In the genomic region with DNA sequence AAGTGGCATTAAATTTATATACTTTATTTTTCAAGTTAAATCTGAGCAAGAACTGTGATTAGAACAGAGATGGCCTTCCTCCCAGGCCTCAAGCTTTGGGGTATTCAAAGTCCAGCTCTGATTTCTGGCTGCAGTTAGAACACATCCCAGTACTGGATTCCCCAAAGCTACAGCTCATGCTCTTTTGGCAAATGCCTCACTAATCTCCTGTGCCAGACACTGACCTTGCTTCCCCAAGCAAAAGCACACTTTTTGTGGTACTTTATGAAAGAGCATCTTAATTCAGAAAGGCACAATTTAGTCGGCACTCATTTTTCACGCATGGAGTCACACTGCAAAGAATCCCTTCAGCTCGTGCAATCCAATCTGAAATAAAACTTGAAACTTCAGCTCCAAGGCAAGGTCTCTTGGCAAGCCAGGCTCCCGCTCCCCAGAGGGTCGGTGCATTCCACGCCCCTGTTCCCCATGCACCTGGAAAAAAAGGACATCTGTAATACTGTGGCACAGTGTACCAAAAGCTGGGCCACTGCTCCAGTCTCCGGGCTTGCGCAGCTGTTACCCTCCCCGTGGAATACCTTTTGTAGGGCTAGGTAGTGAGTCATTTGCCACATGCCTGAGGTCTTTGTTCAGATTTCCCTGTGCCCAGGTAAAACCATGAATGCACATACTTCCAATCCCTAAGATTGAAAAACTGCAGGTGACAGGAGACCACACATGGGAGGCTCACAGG, we compare ENCODE assay signal across 26 mouse cellular contexts.
DNase-seq lines count a peak whose midpoint lies in the region; ATAC-seq and TF ChIP-seq lines count a peak whose summit lies in the region.
"Had no signal": no experiment of that assay in that cellular context is flagged by ENCODE, and none has a peak within 500 bp of the region (broad histone marks: within the 10 kb centered on the region; RNA-seq: fewer than 3 reads in every experiment).

No protein-coding gene starts in this region.

- peaks cover 5% of the 10 kb centered on the region; the same call in 1 of the 2 replicates for H3K36me3 ChIP-seq in heart, embryonic 12.5 days
- H3K36me3 ChIP-seq in kidney, postnatal 0 days (ENCODE audit: insufficient read depth, low read length), result no peaks in the 10 kb centered on the region
- no peaks in the 10 kb centered on the region for H3K36me3 ChIP-seq in embryonic facial prominence, embryonic 12.5 days
- no peaks in the 10 kb centered on the region for H3K36me3 ChIP-seq in embryonic facial prominence, embryonic 15.5 days
- H3K36me3 ChIP-seq in lung, postnatal 0 days (ENCODE audit: insufficient read depth, low read length), result no peaks in the 10 kb centered on the region
- H3K36me3 ChIP-seq: intestine, embryonic 15.5 days; liver, embryonic 15.5 days; midbrain, embryonic 13.5 days; stomach, embryonic 15.5 days had no signal

- H3K4me1 ChIP-seq in heart, embryonic 12.5 days (replicated peaks), result peaks cover 9% of the 10 kb centered on the region
- H3K4me1 ChIP-seq in kidney, postnatal 0 days (replicated peaks; ENCODE audit: insufficient read depth, low read length), result peaks cover 23% of the 10 kb centered on the region
- H3K4me1 ChIP-seq in embryonic facial prominence, embryonic 12.5 days, result peaks cover 9% of the 10 kb centered on the region; the same call in 1 of the 2 replicates
- peaks cover 7% of the 10 kb centered on the region; the same call in 1 of the 2 replicates for H3K4me1 ChIP-seq in embryonic facial prominence, embryonic 15.5 days
- no peaks in the 10 kb centered on the region for H3K4me1 ChIP-seq in lung, postnatal 0 days (ENCODE audit: insufficient read depth, low read depth, low read length)
- H3K4me1 ChIP-seq: intestine, embryonic 15.5 days; liver, embryonic 15.5 days; midbrain, embryonic 13.5 days had no signal

- no peak for TF ChIP-seq EP300 in lung, postnatal 0 days (IDR thresholded peaks at IDR 0.05)

- no peak overlapping the region for H3K4me3 ChIP-seq in heart, embryonic 12.5 days
- no peak overlapping the region for H3K4me3 ChIP-seq in kidney, postnatal 0 days (replicated peaks; ENCODE audit: low read depth, low read length)
- H3K4me3 ChIP-seq in embryonic facial prominence, embryonic 12.5 days, result no peak overlapping the region
- no peak overlapping the region for H3K4me3 ChIP-seq in embryonic facial prominence, embryonic 15.5 days (replicated peaks)
- no peak overlapping the region for H3K4me3 ChIP-seq in lung, postnatal 0 days (ENCODE audit: low read depth, low read length)
- H3K4me3 ChIP-seq: heart, adult 2 months; heart, embryonic 13.5 days; intestine, embryonic 15.5 days; liver, embryonic 15.5 days; midbrain, embryonic 13.5 days; stomach, embryonic 15.5 days had no signal

- TF ChIP-seq CTCF in kidney, postnatal 0 days (IDR thresholded peaks at IDR 0.05; ENCODE audit: low read depth), result no peak
- no peak for TF ChIP-seq CTCF in lung, postnatal 0 days (IDR thresholded peaks at IDR 0.05)

- no peak overlapping the region for H3K27ac ChIP-seq in heart, embryonic 12.5 days (ENCODE audit: poor library complexity, severe bottlenecking)
- no peak overlapping the region for H3K27ac ChIP-seq in kidney, postnatal 0 days
- H3K27ac ChIP-seq in embryonic facial prominence, embryonic 12.5 days, result 0 out of 2 replicates have a peak overlapping the region, but pooled peaks have one; percentile 30
- no peak overlapping the region for H3K27ac ChIP-seq in embryonic facial prominence, embryonic 15.5 days (replicated peaks)
- H3K27ac ChIP-seq in lung, postnatal 0 days (ENCODE audit: low read length), result no peak overlapping the region
- H3K27ac ChIP-seq: heart, adult 2 months; heart, embryonic 13.5 days; hindbrain, embryonic 14.5 days; intestine, embryonic 15.5 days; liver, embryonic 15.5 days; midbrain, embryonic 13.5 days; stomach, embryonic 15.5 days had no signal

- no peak overlapping the region for H3K9ac ChIP-seq in heart, embryonic 12.5 days
- 0 out of 2 replicates have a peak overlapping the region, but pooled peaks have one; percentile 23 for H3K9ac ChIP-seq in kidney, postnatal 0 days (ENCODE audit: low read depth, low read length)
- H3K9ac ChIP-seq in embryonic facial prominence, embryonic 12.5 days, result no peak overlapping the region
- H3K9ac ChIP-seq in embryonic facial prominence, embryonic 15.5 days, result no peak overlapping the region
- H3K9ac ChIP-seq in lung, postnatal 0 days (replicated peaks; ENCODE audit: low read depth), result no peak overlapping the region
- H3K9ac ChIP-seq: heart, embryonic 13.5 days; hindbrain, embryonic 14.5 days; intestine, embryonic 15.5 days; liver, embryonic 15.5 days; lung, embryonic 14.5 days; midbrain, embryonic 13.5 days; stomach, embryonic 15.5 days had no signal

- H3K27me3 ChIP-seq in heart, embryonic 12.5 days (replicated peaks), result no peaks in the 10 kb centered on the region
- H3K27me3 ChIP-seq in kidney, postnatal 0 days (ENCODE audit: insufficient read depth, low read length), result no peaks in the 10 kb centered on the region
- no peaks in the 10 kb centered on the region for H3K27me3 ChIP-seq in embryonic facial prominence, embryonic 12.5 days
- no peaks in the 10 kb centered on the region for H3K27me3 ChIP-seq in embryonic facial prominence, embryonic 15.5 days
- H3K27me3 ChIP-seq in lung, postnatal 0 days (replicated peaks; ENCODE audit: insufficient read depth, low read length), result no peaks in the 10 kb centered on the region
- H3K27me3 ChIP-seq: heart, embryonic 13.5 days; intestine, embryonic 15.5 days; liver, embryonic 15.5 days; midbrain, embryonic 13.5 days; stomach, embryonic 15.5 days had no signal

- no peaks in the 10 kb centered on the region for H3K9me3 ChIP-seq in heart, embryonic 12.5 days (replicated peaks)
- no peaks in the 10 kb centered on the region for H3K9me3 ChIP-seq in kidney, postnatal 0 days (replicated peaks; ENCODE audit: low read length)
- H3K9me3 ChIP-seq in embryonic facial prominence, embryonic 12.5 days, result no peaks in the 10 kb centered on the region
- H3K9me3 ChIP-seq in embryonic facial prominence, embryonic 15.5 days (replicated peaks), result no peaks in the 10 kb centered on the region
- no peaks in the 10 kb centered on the region for H3K9me3 ChIP-seq in lung, postnatal 0 days (ENCODE audit: low read length)
- H3K9me3 ChIP-seq: heart, embryonic 13.5 days; intestine, embryonic 15.5 days; liver, embryonic 15.5 days; midbrain, embryonic 13.5 days; stomach, embryonic 15.5 days had no signal

- WGBS in heart, embryonic 12.5 days, result 80% methylated on average over 9 of the region's 9 CpGs
- 57% methylated on average over 9 of the region's 9 CpGs for WGBS in kidney, postnatal 0 days
- 63% methylated on average over 9 of the region's 9 CpGs for WGBS in embryonic facial prominence, embryonic 12.5 days
- WGBS in embryonic facial prominence, embryonic 15.5 days, result 47% methylated on average over 9 of the region's 9 CpGs
- 78% methylated on average over 9 of the region's 9 CpGs for WGBS in lung, postnatal 0 days

- no peak overlapping the region for H3K4me2 ChIP-seq in heart, embryonic 12.5 days
- no peak overlapping the region for H3K4me2 ChIP-seq in kidney, postnatal 0 days (ENCODE audit: low read length)
- no peak overlapping the region for H3K4me2 ChIP-seq in embryonic facial prominence, embryonic 12.5 days (replicated peaks)
- no peak overlapping the region for H3K4me2 ChIP-seq in embryonic facial prominence, embryonic 15.5 days (replicated peaks)
- no peak overlapping the region for H3K4me2 ChIP-seq in lung, postnatal 0 days (replicated peaks; ENCODE audit: low read depth, low read length)
- H3K4me2 ChIP-seq: heart, embryonic 13.5 days; hindbrain, embryonic 14.5 days; intestine, embryonic 15.5 days; liver, embryonic 15.5 days; lung, embryonic 14.5 days; midbrain, embryonic 13.5 days; stomach, embryonic 15.5 days had no signal

- DNase-seq in heart, adult 11 months, result peak; percentile 82
- no peak for DNase-seq in kidney, postnatal 0 days (ENCODE audit: low spot score)
- no peak for DNase-seq in kidney, postnatal 10 days
- no peak for DNase-seq in lung, postnatal 0 days (ENCODE audit: low spot score)
- no peak for DNase-seq in left cerebral cortex, adult 9 months (ENCODE audit: low spot score in 2 of 2)
- DNase-seq: cerebellum, adult 11 months; cerebellum, adult 9-10 months; cerebellum, postnatal 36 days; gastrocnemius, postnatal 36 days; heart, adult 2 months; heart, postnatal 10 days; kidney, adult 8-10 months; layer of hippocampus, adult 9-11 months; lung, embryonic 14.5 days; right cerebral cortex, postnatal 25 days had no signal

- ATAC-seq in heart, embryonic 12.5 days (ENCODE audit: insufficient number of reproducible peaks, low FRiP score), result no peak
- ATAC-seq in kidney, postnatal 0 days (replicated peaks; ENCODE audit: low FRiP score, low read depth), result no peak
- no peak for ATAC-seq in embryonic facial prominence, embryonic 12.5 days (ENCODE audit: insufficient number of reproducible peaks, insufficient read depth, low FRiP score, low TSS enrichment)
- ATAC-seq in embryonic facial prominence, embryonic 15.5 days (ENCODE audit: insufficient number of reproducible peaks, low FRiP score, low TSS enrichment, low read depth), result peak; percentile 67; the same call in 1 of the 2 replicates
- ATAC-seq in lung, postnatal 0 days, result no peak
- ATAC-seq: CD4-positive, CD25-positive, alpha-beta regulatory T cell, adult 4 months; forebrain, embryonic 14.5 days; intestine, embryonic 15.5 days; midbrain, embryonic 13.5 days had no signal
